In the genomic region with DNA sequence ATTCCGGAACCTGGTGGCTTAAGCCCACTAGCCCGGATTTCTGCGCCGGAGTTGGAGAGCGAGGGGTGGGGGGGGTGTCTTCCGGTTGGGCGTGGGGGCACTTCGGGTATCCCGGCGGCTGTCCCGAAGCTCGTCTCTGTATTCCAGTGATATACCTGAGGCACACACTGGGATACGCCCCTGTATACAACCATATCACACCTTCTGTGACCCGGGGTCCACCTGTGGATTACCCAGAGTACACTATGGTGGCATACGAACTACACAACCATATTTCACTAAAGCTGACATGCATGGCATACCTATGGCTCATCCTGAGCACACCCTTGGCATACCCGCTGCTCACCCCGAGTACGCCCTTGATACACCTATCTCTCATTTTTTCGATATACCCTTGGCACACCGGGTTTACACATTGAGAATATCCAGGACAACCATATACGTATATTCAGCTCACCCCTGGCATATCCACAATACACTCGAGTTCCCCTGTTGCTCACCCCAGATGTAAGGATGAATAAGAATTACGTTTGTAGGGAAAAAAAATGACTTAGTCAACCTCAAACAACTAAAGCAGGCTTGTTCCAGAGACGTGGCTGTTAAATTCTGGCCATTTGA, we compare ENCODE assay signal across 7 mouse cellular contexts. TPM values are rescaled to one million over a fixed set of nuclear protein-coding genes. Genes with fewer than 3 reads are reported as not detected.
A peak's percentile ranks its signal among the peaks of the same experiment; 100 is the strongest.
DNase-seq lines count a peak whose midpoint lies in the region; ATAC-seq lines count a peak whose summit lies in the region.

No protein-coding gene starts in this region.

- peaks cover 28% of the 10 kb centered on the region for H3K4me1 ChIP-seq in lung, embryonic 15.5 days
- H3K4me1 ChIP-seq in embryonic facial prominence, embryonic 10.5 days: peaks cover 33% of the 10 kb centered on the region
- peaks cover 15% of the 10 kb centered on the region for H3K4me1 ChIP-seq in intestine, embryonic 14.5 days (replicated peaks; ENCODE audit: control insufficient read depth, insufficient read depth, low read length)
- H3K4me1 ChIP-seq in neural tube, embryonic 15.5 days: peaks cover 36% of the 10 kb centered on the region

- H3K9ac ChIP-seq in lung, embryonic 15.5 days: peak overlapping the region; percentile 94
- H3K9ac ChIP-seq in intestine, embryonic 14.5 days (ENCODE audit: low read length): peak overlapping the region; percentile 94
- H3K9ac ChIP-seq in neural tube, embryonic 15.5 days (replicated peaks): peak overlapping the region; percentile 81

- H3K27ac ChIP-seq in lung, embryonic 15.5 days: peak overlapping the region; percentile 100
- peak overlapping the region; percentile 98 for H3K27ac ChIP-seq in embryonic facial prominence, embryonic 10.5 days (replicated peaks)
- H3K27ac ChIP-seq in intestine, embryonic 14.5 days (ENCODE audit: low read depth): peak overlapping the region; percentile 100
- peak overlapping the region; percentile 100 for H3K27ac ChIP-seq in neural tube, embryonic 15.5 days (replicated peaks)

- DNase-seq in lung, adult 18-20 months: no peak
- no peak for DNase-seq in embryonic facial prominence, embryonic 10.5 days (ENCODE audit: low spot score)
- no peak for DNase-seq in intestine, embryonic 14.5 days (ENCODE audit: low spot score)
- no peak for DNase-seq in right cerebral cortex, postnatal 4 days

- H3K27me3 ChIP-seq in lung, embryonic 15.5 days: no peaks in the 10 kb centered on the region
- no peaks in the 10 kb centered on the region for H3K27me3 ChIP-seq in embryonic facial prominence, embryonic 10.5 days (replicated peaks; ENCODE audit: low read depth, poor library complexity, severe bottlenecking)
- H3K27me3 ChIP-seq in intestine, embryonic 14.5 days (replicated peaks; ENCODE audit: control insufficient read depth, insufficient read depth, low read length): no peaks in the 10 kb centered on the region
- no peaks in the 10 kb centered on the region for H3K27me3 ChIP-seq in neural tube, embryonic 15.5 days (replicated peaks)

- H3K4me3 ChIP-seq in lung, embryonic 15.5 days: peak overlapping the region; percentile 64
- peak overlapping the region; percentile 77 for H3K4me3 ChIP-seq in embryonic facial prominence, embryonic 10.5 days
- peak overlapping the region; percentile 56 for H3K4me3 ChIP-seq in intestine, embryonic 14.5 days (ENCODE audit: low read depth, low read length)
- peak overlapping the region; percentile 57 for H3K4me3 ChIP-seq in neural tube, embryonic 15.5 days (replicated peaks)

- H3K9me3 ChIP-seq in lung, embryonic 15.5 days: no peaks in the 10 kb centered on the region
- H3K9me3 ChIP-seq in embryonic facial prominence, embryonic 10.5 days: no peaks in the 10 kb centered on the region
- H3K9me3 ChIP-seq in intestine, embryonic 14.5 days (ENCODE audit: control insufficient read depth, low read length): no peaks in the 10 kb centered on the region
- no peaks in the 10 kb centered on the region for H3K9me3 ChIP-seq in neural tube, embryonic 15.5 days (replicated peaks)

- H3K36me3 ChIP-seq in lung, embryonic 15.5 days: peaks cover 9% of the 10 kb centered on the region
- H3K36me3 ChIP-seq in embryonic facial prominence, embryonic 10.5 days (replicated peaks): peaks cover 34% of the 10 kb centered on the region
- peaks cover 14% of the 10 kb centered on the region for H3K36me3 ChIP-seq in intestine, embryonic 14.5 days (ENCODE audit: control insufficient read depth, insufficient read depth, low read length)
- H3K36me3 ChIP-seq in neural tube, embryonic 15.5 days: peaks cover 14% of the 10 kb centered on the region

- ATAC-seq in lung, embryonic 15.5 days (ENCODE audit: borderline replicate concordance, extremely low read depth, low FRiP score, low TSS enrichment): peak; percentile 7
- peak; percentile 44 for ATAC-seq in intestine, embryonic 14.5 days (replicated peaks; ENCODE audit: low FRiP score, low TSS enrichment, low read depth)
- ATAC-seq in neural tube, embryonic 15.5 days (ENCODE audit: low FRiP score): peak; percentile 44
- ATAC-seq in CD4-positive, CD25-positive, alpha-beta regulatory T cell, adult 4 months: no peak

- peak overlapping the region; percentile 93 for H3K4me2 ChIP-seq in lung, embryonic 15.5 days
- H3K4me2 ChIP-seq in intestine, embryonic 14.5 days (ENCODE audit: low read length): peak overlapping the region; percentile 99
- peak overlapping the region; percentile 92 for H3K4me2 ChIP-seq in neural tube, embryonic 15.5 days

- 11% methylated on average over 24 of the region's 24 CpGs for WGBS in lung, embryonic 15.5 days
- 21% methylated on average over 24 of the region's 24 CpGs for WGBS in embryonic facial prominence, embryonic 10.5 days
- WGBS in intestine, embryonic 14.5 days: 13% methylated on average over 24 of the region's 24 CpGs
- 16% methylated on average over 24 of the region's 24 CpGs for WGBS in neural tube, embryonic 15.5 days

RNA-seq across cellular contexts. Expression of a gene that starts 0.9 kb away (rescaled TPM):
- 42.3 and 45.8 TPM in 2 replicates for polyA plus RNA-seq in lung, embryonic 15.5 days (2015; fragmentation: Nextera tagmentation; extraction: Ambion mirVana)
- 44.9 and 49.0 TPM in 2 replicates for polyA plus RNA-seq in embryonic facial prominence, embryonic 10.5 days (2016; fragmentation: Nextera tagmentation; extraction: Ambion mirVana)
- polyA plus RNA-seq in intestine, embryonic 14.5 days (2014; fragmentation: Nextera tagmentation; extraction: Ambion mirVana): 23.1 and 27.0 TPM in 2 replicates
- 50.5 and 55.8 TPM in 2 replicates for polyA plus RNA-seq in neural tube, embryonic 15.5 days (2015; fragmentation: Nextera tagmentation; extraction: Ambion mirVana)
- 10 to 100 TPM; 28.5 to 52.5 TPM for polyA plus RNA-seq in CD4-positive, CD25-positive, alpha-beta regulatory T cell, adult 4 months (2017; shearing (Covaris generic))

RNA-seq across cellular contexts. Expression of a gene that starts 1.0 kb away (rescaled TPM):
- polyA plus RNA-seq in lung, embryonic 15.5 days (2015; fragmentation: Nextera tagmentation; extraction: Ambion mirVana): 56.0 and 56.2 TPM in 2 replicates
- 57.9 and 65.0 TPM in 2 replicates for polyA plus RNA-seq in embryonic facial prominence, embryonic 10.5 days (2016; fragmentation: Nextera tagmentation; extraction: Ambion mirVana)
- polyA plus RNA-seq in intestine, embryonic 14.5 days (2014; fragmentation: Nextera tagmentation; extraction: Ambion mirVana): 86.2 and 90.9 TPM in 2 replicates
- polyA plus RNA-seq in neural tube, embryonic 15.5 days (2015; fragmentation: Nextera tagmentation; extraction: Ambion mirVana): 178 and 200 TPM in 2 replicates
- polyA plus RNA-seq in CD4-positive, CD25-positive, alpha-beta regulatory T cell, adult 4 months (2017; shearing (Covaris generic)): 10 to 100 TPM; 24.5 to 29.1 TPM

RNA-seq across cellular contexts. Expression of a gene that starts 10.2 kb away (rescaled TPM):
- 29.1 and 29.8 TPM in 2 replicates for polyA plus RNA-seq in lung, embryonic 15.5 days (2015; fragmentation: Nextera tagmentation; extraction: Ambion mirVana)
- 12.1 and 13.0 TPM in 2 replicates for polyA plus RNA-seq in embryonic facial prominence, embryonic 10.5 days (2016; fragmentation: Nextera tagmentation; extraction: Ambion mirVana)
- polyA plus RNA-seq in intestine, embryonic 14.5 days (2014; fragmentation: Nextera tagmentation; extraction: Ambion mirVana): 49.4 and 61.2 TPM in 2 replicates
- 0.23 and 10.7 TPM in 2 replicates for polyA plus RNA-seq in neural tube, embryonic 15.5 days (2015; fragmentation: Nextera tagmentation; extraction: Ambion mirVana)
- polyA plus RNA-seq in CD4-positive, CD25-positive, alpha-beta regulatory T cell, adult 4 months (2017; shearing (Covaris generic)): not detected

RNA-seq across cellular contexts. Expression of a gene that starts 36.7 kb away (rescaled TPM):
- polyA plus RNA-seq in lung, embryonic 15.5 days (2015; fragmentation: Nextera tagmentation; extraction: Ambion mirVana): 0.49 and 0.57 TPM in 2 replicates
- polyA plus RNA-seq in embryonic facial prominence, embryonic 10.5 days (2016; fragmentation: Nextera tagmentation; extraction: Ambion mirVana): 0.60 and 0.86 TPM in 2 replicates
- 0.39 and 0.93 TPM in 2 replicates for polyA plus RNA-seq in intestine, embryonic 14.5 days (2014; fragmentation: Nextera tagmentation; extraction: Ambion mirVana)
- 0.87 and 1.3 TPM in 2 replicates for polyA plus RNA-seq in neural tube, embryonic 15.5 days (2015; fragmentation: Nextera tagmentation; extraction: Ambion mirVana)
- not detected for polyA plus RNA-seq in CD4-positive, CD25-positive, alpha-beta regulatory T cell, adult 4 months (2017; shearing (Covaris generic))

RNA-seq across cellular contexts. Expression of a gene that starts 49.5 kb away (rescaled TPM):
- polyA plus RNA-seq in lung, embryonic 15.5 days (2015; fragmentation: Nextera tagmentation; extraction: Ambion mirVana): 2.3 and 2.6 TPM in 2 replicates
- polyA plus RNA-seq in embryonic facial prominence, embryonic 10.5 days (2016; fragmentation: Nextera tagmentation; extraction: Ambion mirVana): 8.8 and 9.6 TPM in 2 replicates
- 136 and 201 TPM in 2 replicates for polyA plus RNA-seq in intestine, embryonic 14.5 days (2014; fragmentation: Nextera tagmentation; extraction: Ambion mirVana)
- polyA plus RNA-seq in neural tube, embryonic 15.5 days (2015; fragmentation: Nextera tagmentation; extraction: Ambion mirVana): 5.4 and 11.0 TPM in 2 replicates
- polyA plus RNA-seq in CD4-positive, CD25-positive, alpha-beta regulatory T cell, adult 4 months (2017; shearing (Covaris generic)): not detected
